Mouse (Mus musculus): ENCODE results near the gene Oaz1.
"Not testable (repeated sequence)": the region's sequence is repeated elsewhere in the genome, so short reads cannot be mapped to it uniquely, and the experiment has no call there.

Oaz1 gene

GRCm38 (mm10) chr10:80823847-80824643, 2.4 kb upstream of the Oaz1 start:
- no peak for DNase-seq

DNA sequence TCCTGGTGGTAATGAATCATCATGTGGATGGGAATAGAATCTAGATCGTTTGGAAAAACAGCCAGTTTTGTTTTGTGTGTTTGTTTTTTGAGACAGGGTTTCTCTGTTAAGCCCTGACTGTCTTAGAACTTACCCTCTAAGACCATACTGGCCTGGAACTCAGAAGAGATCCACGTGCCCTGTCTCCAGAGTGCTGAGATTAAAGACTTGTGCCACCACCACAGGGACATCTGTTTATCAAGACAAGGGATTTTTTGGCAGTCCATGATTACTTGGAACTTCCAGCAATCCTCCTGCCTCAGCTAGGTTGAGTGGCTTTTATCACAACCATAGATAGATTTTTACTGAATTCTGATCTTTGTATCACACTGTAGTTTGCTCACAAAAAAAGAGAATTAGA, 1.6 kb upstream of the Oaz1 start:
- no peak for DNase-seq

DNA sequence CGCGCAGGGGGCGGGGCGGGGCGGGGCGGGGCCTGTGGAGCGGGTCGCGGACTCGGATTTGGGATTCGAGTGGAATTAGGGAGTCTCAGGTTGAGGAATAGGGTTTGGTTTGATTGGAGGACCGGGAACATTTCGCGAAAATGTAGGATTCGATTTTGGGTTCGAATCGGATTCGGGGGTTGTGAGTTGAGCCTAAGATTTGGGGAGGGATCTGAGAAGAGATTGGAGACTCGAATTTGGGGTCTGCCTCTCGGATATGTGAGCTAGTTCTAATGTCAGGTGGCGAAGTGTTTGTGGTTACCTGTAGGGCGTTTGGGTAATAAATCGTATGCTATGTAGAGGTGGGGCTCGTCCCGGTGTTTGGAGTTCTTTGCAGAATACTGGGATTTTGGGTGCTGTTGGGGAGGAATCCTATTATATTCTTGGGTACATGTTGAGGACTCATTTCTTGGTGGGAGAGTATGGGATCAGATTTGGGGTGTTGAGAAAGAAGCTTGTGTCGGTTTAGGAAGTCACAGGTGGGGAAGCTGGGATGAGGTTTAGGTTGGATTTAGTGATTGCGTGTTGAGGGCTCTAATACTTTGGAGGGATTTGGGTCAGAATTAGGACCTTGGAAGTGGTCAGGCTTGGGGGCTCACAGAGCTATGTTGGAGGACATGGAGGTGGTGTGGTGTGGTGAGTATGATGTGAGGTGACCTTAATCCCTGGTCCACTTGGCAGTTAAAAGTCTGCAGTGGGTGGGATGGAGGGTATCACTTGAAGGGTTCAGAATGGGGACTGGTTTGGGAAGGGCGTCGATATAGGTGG, 810 bp downstream of the Oaz1 start:
- DNase-seq: no peak

DNA sequence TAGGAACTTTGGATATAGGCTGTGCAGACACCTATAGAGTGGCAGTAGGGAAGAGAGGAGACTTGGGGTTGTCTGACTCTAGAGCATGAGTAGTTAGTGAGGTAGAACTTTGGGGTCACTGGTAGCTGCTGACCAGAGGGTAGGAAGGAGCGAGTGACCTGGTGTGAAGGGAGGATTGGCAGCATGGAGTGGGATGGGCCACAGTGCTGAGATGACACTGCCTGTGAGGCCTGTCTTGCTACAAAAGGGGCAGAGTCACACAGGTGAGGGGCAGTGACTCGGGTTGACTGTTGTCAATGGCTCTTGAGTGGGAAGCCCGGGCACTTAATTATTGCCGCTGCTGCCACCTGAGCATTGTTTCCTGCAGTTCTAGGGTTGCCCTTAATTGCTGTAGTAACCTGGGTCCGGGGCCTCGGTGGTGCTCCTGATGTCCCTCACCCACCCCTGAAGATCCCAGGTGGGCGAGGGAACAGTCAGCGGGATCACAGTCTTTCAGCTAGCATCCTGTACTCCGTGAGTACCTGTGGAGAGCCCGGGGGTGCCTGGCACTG, 1.5 kb downstream of the Oaz1 start:
- no peak for DNase-seq

DNA sequence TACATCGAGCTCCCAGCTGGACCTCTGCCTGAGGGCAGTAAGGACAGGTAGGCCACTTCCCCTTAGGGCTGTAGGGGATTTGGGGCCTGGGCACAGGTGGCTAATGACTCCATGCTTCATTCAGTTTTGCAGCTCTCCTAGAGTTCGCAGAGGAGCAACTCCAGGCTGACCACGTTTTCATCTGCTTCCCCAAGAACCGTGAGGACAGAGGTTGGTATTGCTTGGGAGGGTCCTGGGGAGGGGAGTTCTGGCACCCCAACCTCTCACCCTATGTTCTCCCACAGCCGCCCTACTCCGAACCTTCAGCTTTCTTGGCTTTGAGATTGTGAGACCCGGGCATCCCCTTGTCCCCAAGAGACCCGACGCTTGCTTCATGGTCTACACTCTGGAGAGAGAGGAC, 2.1 kb downstream of the Oaz1 start:
- DNase-seq: not testable (repeated sequence)

DNA sequence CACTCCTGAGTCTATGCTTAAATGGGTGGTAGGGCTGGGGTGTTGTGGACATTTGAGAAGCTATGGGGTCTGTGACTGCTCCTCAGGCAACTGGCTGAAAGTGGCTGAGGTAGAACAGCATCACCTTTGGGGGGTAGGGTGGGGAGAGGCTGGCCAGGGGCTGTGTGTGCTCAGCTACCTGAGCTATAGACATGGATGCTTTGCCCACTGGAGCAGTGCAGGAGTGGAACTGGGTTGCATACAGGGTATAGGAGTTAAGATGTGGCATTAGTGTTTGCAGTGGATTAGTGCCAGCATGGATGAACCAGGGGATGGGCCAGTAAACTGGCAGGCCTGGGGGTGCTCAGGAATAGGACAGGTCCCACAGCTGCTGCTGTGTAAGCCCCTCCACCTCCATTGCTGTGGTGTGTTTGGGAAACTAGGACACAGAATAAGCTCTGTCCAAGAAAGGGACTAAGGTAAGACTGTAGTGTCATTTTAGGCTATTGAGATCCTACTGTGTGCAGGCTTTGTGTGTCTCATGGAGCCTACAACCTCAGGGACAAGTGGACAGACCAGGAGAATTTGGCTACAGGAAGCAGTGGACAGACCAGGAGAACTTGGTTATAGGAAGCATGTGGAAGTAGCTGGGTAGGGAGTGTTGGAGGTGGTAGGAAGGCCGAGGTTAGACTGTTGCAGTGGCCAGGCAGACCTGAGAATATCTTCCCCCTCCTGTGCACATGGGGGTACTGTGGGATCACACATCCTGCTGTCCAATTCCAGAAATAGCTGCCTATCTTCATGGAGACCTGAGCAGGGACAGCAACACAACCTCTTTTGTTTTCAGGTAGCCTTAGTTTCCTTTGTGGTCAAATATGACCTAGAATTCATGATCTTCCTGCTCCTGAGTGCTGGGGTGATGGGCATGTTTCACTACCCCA, 3.2 kb downstream of the Oaz1 start:
- no peak for DNase-seq

DNA sequence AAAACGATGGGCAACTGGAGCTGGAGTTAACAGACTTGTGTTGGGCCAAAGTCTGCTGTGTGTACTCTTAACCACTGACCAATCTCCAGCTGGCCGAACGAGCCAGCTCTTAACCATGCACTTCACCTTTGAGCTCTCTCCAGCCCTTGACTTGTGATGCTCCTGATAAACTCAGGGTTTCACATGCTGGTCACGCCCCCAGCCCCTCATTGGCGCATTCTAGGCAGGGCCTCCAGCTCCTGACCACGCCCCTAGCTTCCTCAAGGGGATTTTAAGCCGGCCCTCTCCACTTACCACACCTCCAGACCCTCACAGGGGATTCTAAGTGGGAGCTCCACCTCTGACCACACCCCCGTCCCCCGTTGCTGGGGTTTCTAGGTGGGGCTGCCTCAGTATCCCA, 4.7 kb downstream of the Oaz1 start:
- peak; percentile 92 for DNase-seq

DNA sequence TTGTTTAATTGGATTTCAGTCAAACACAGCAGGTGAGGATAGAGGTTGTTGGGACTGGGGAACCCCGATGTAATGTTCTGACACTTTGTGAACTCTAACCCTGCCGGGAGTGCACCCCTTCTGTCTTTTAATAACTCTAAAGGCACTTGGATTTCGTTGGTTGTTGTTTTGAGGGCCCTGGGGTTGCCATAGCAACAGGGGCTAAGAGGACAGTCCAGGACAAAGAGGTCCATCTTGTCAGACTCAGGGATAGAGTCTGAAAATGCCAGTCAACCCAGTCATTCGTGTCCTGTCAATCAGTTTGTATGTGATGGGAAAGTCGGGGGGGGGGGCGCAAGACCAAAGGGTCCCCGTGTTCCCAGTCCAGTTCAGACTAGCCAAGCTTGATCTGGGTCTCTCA, 6.4 kb downstream of the Oaz1 start:
- no peak for DNase-seq

GRCm38 (mm10) chr10:80835617-80836016, 9.2 kb downstream of the Oaz1 start:
- DNase-seq: peak; percentile 18

DNA sequence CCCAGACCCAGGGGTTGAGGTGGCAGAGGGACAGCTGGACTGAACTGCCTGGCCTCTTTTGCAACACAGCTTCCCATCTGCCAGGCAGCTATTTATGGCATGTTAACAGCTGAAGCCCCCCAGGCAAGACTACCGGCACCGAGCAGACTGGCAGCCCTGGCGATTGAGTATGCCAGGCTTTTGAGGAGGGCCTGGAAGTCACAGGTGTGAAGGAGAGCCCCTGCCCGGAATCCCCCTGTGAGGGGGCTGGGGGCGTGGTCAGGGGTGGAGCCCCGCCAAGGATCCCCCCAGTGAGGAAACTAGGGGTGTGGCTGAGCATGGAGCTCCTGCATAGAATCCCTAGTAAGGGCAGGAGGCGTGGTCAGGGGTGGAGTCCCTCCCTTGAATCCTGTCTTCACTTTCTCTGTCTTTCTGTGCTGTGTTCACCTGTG, 10.5 kb downstream of the Oaz1 start:
- no peak for DNase-seq

DNA sequence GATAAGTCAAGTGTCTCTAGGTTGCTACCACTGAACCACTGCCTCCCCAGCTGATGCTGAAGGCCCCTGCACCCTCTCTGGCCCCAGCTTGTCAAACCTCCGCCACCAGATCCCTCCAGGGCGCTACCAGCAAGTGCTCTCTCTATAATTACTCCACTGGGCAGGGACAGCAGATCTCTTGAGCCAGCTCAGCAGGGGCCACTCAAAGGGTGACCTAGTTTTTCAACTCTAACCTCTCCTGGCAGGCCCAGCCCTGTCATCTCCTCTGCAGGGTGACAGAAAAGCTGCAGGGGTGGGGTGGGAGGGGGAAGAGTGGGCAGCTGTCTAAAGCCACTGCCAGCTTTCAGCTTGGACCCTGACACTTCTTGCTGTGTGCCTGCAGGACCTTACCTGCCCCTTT, 11.4 kb downstream of the Oaz1 start:
- no peak for DNase-seq

DNA sequence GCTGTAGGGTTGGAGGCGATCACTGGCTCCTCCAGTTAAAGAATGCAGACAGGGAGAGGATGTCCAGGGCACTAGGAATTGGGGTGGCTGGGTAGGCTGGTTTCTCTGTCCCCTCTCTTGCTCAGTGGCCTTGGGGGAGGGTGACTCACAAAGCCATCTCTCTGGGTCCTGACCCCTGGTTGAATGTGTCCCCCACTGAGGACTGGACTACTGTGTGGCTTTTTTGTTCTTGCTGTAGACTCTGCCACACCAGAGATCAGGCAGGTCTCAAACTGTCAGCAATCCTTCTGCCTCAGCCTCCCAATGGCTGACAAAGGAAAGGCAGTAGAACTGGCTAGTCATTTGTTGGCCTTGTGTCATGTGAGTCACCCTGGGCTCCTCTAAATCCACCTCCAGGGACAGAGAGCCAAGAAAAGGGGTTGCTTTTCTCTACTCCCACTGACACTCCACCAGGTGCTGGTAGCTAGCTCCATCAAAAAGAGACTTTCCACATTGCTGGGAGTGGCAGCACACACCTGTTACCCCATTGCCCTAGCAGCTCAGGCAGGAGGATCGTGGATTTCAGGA, 12.0 kb downstream of the Oaz1 start:
- DNase-seq: no peak

DNA sequence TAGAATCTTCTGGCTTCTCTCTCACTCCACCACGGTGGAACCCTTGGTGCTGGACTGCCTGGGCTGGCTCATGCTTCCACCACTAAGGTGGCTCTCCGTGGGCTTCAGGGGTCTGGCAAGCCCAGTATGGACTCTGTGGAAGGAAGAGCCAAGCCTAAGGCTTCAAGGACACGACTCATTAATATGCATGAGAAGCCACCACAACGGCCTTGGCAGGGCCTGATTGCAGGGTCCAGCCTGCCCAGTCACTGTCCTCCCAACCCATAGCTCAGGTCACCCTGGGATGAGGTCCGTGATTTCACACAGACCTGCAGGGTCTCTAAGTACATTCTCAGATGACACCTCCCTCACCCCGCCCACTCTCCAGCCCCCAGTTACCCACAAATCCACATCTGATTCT, 13.4 kb downstream of the Oaz1 start:
- DNase-seq: no peak

DNA sequence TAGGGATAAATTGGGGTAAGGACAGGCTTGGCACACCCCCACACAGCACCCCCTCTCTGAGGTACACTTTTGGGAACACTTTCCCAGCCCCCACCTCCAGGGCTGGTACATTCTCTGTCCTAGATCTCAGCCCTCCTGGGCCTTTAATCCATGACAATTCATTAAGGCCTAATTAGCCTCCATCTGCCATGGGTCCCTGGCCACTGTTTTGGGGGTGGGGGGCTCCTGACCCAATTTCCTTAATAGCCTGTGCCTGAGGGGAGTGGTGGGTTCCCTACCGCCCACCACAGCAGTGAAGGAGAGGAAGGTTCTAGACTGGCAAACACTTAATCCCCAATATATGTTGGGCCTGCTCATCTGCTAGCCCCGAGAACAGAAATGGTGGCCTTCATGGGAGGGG, 15.2 kb downstream of the Oaz1 start:
- DNase-seq: no peak

DNA sequence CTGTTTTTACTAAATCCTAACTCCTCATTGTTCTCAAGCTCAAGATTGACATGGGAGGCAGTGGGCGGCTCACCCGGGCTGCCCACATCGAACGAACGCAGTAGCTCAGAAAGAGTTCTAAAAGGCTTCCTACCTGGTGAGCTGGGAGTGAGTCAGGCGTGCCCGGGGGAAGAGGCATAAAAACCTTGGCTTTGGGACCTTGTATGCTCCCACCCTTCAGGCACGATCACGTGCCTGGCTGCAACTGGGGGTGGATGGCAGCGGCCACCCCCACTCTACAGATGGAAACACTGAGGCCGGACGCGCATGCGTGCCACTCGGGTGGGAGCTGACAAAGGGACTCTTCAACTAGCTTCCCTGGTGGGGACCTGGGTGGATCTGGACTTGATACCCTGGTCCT, 15.9 kb downstream of the Oaz1 start:
- DNase-seq: no peak

DNA sequence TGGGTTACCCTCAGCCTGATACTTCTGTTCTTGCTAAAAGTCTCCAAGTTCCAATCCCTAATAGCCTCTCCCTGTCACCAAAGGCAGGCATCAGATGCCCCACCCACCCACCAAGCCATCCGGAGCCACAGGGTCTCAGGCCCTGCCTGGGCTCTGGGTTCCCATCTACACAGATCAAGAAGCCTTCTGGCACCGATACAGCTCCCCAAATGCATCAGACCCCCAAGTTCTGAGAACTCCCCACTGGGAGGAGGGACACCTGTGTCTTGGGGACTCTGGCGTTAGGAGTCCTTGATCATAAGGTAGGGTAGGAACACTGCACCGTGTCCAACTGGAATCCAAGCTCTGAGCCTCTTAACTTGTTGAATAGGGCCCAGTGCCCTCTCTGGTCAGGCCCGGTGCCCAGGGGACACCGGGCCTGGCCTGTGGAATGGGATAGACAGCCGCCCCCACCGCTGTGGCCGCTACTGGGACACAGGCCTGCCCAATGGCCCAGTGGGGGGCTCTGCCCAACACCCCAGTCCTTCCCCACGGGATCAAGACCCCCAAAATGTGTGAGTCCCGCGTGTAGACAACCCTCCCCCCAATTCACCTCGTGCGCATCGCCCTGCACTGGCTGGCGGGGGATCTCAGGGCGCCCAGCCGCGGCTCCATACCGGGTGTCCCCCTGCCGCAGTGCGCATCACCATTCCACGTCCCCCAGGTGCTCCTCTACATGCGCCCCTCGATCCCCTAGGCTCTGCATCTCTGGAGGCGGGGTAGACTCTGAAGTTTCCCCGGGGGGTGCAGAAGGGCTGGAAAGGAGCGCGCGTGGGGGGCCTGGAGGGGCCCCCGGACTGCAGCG, 16.9 kb downstream of the Oaz1 start:
- DNase-seq: no peak

DNA sequence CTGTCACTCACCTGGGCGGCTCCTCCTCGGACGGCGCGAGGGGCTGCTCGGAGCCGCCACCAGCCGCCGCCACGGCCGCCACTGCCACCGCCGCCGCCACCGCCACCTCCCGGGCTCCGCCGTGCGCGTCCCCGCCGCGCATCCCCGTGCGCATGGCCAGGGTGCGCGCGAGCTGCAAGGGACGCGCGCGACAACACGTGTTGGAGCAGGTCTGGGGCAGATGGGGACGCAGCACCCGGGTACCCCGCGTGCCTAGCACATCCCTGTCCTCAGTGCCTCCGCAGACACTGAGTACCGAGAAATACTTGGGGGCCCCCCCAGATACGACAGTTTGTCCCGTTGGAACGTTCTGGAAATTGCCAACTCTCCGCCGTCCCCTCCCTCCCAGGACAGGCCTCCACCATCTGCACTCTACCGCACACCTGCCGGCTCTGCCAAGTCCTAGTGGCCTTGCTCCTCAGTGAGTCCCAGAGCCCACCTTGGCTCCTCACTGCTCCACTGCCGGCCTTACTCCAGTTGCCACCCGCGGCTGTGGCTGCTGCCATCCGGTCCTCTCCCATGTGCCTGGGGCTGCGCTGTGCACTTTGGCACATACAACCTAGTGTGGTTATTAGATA, 17.6 kb downstream of the Oaz1 start, which contains the start of gene Lingo3:
Gene Lingo3 (minus strand): TSS at position 109 of the 617 bp plus-strand sequence.
- peak; percentile 67 for DNase-seq

DNA sequence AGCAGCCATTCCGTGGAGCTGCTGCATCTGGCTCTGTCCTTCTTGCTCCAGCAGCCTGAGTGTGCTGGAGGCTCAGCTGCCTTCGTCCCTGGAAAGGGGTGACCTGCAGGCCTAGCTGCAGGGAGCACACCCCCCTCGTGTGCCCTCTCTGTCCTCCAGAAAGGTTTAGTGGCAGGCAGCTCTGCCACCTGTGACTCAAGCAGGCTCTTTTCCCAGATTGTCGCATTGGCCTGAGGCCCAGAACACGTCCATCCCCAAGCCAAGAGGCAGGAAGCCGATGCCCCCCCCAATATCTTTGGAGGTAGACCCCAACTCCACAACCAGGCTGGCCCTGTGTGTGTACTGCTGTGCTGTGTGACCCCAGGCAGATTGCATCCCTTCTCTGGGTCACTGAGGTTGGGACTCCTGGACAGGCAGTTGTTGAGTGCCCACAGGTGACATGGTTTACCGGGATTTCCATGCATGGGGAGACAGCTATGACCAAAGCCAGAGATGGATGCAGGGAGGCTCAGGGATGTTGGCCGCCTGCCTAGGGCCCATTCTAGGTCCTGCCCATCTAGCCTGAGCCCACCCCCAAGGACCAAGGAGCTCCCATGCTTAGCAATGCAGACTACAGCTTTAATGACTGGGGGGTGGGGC, 18.7 kb downstream of the Oaz1 start:
- no peak for DNase-seq

DNA sequence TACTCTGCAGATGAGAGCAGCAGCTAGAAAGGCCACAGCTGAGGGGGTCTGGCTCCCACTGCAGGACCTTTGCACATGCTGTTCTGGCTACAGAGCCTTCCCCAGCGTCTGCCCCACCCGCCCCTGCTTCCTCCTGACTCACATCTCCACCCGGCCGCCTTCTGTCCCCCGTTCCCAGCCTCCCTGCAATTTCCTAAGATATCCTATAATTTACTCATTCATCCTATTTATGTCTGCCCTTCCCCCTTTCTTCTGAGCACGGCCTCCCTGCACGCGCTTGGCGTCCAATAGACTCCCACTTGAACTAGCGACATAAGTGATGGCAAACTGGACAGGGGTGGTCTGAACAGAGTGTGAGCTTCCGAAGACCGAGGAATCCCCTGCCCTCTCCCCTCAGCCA, 19.3 kb downstream of the Oaz1 start:
- DNase-seq: no peak

- DNase-seq: peak; percentile 67
Measured at GRCm38 (mm10) chr10:80848571-80848970, 22.1 kb downstream of the Oaz1 start.
